Mouse (Mus musculus): ENCODE measurements around the gene Tmem44. TPM values are rescaled to one million over a fixed set of nuclear protein-coding genes. Genes with fewer than 3 reads are reported as not detected.
"Not testable (repeated sequence)": the region's sequence is repeated elsewhere in the genome, so short reads cannot be mapped to it uniquely, and the experiment has no call there.

The Tmem44 gene
- polyA plus RNA-seq, 1 experiment from 2014 or later: 58.7 TPM

DNA sequence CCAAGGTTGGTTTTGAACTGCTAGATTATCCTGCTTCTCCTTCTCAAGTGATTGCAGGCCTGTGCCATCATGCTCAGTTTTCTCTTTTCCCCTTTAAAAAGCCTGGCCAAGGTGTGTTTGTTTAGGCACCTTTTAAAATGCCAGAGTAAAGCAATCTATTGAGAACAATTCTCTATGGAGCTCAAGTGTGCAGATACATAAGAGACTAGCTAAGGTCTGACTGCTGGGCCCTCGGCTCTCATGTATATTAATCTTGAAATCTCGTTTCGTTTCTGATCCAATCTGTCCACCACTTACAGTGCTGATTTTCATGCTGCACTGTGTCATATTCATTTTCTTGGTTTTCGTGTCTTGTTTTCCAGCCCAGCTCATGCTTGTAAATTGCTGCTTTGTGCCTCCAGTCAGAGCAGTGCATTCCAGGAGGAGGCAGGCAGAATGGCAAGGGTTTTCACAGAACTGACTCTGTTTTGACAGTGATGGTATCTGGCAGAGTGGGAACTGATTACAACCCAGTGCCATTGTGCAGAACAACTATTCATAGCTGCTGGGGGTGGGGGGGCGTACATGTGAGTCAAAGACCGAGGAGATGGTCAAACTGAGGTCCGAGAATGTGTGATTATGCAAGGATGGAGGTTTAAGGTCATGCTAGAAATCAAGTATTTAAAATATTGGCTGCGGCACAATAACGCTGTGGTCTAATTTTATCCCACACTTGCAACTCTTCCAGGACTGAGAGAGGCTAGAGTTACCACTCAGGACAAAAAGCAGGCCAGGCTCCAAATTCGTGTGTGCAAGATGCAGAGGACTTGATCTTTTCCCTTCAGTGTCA, 74.8 kb downstream of the Tmem44 start:
- Histone ChIP-seq H3K4me2 (replicated peaks) (no peak overlapping the region), H3K27me3 (no peaks in the 10 kb centered on the region), H3K27ac (peak overlapping the region; percentile 12; the same call in 1 of the 2 replicates), H3K9me3 (replicated peaks) (no peaks in the 10 kb centered on the region; the same call in 1 of the 2 replicates), H3K9ac (no peak overlapping the region), H3K4me3 (no peak overlapping the region), H3K4me1 (0 out of 2 replicates have a peak, but pooled peaks cover 8% of the 10 kb centered on the region), H3K36me3 (no peaks in the 10 kb centered on the region)
- no peak for ATAC-seq (ENCODE audit: low FRiP score)
- WGBS: 66% methylated on average over 10 of the region's 10 CpGs

- Histone ChIP-seq H3K36me3 (no peaks in the 10 kb centered on the region), H3K9ac (no peak overlapping the region), H3K9me3 (replicated peaks) (no peaks in the 10 kb centered on the region; the same call in 1 of the 2 replicates), H3K27me3 (no peaks in the 10 kb centered on the region), H3K4me2 (replicated peaks) (no peak overlapping the region), H3K4me1 (0 out of 2 replicates have a peak, but pooled peaks cover 8% of the 10 kb centered on the region), H3K27ac (no peak overlapping the region), H3K4me3 (no peak overlapping the region)
- no peak for ATAC-seq (ENCODE audit: low FRiP score)
- WGBS: 68% methylated on average over 5 of the region's 5 CpGs
These were observed 78.2 kb downstream of the Tmem44 start for GRCm38 (mm10) chr16:30472447-30472846.

DNA sequence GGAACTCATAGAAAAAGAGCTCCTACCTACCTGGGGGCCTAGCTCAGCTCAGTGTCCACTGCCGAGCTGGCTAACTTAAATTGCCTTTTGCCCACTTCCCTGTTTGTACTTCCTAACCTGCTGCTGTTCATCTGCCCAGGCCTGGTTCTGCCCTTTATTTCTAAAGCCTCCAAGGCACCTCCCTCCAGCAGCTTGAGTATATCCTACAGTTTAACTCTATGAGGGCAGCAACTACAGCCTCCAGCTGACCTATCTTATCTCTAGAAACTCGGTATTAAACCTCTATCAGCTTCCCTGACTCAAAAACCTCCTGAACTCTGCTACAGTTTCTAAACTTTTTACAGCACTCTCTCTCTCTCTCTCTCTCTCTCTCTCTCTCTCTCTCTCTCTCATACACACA, 78.7 kb downstream of the Tmem44 start:
- no peak for ATAC-seq (ENCODE audit: low FRiP score)
- Histone ChIP-seq H3K4me2 (replicated peaks) (no peak overlapping the region), H3K36me3 (no peaks in the 10 kb centered on the region), H3K9ac (no peak overlapping the region), H3K4me1 (0 out of 2 replicates have a peak, but pooled peaks cover 8% of the 10 kb centered on the region), H3K27ac (no peak overlapping the region), H3K4me3 (no peak overlapping the region), H3K9me3 (replicated peaks) (no peaks in the 10 kb centered on the region; the same call in 1 of the 2 replicates), H3K27me3 (no peaks in the 10 kb centered on the region)
- 85% methylated on average over 2 of the region's 2 CpGs for WGBS

DNA sequence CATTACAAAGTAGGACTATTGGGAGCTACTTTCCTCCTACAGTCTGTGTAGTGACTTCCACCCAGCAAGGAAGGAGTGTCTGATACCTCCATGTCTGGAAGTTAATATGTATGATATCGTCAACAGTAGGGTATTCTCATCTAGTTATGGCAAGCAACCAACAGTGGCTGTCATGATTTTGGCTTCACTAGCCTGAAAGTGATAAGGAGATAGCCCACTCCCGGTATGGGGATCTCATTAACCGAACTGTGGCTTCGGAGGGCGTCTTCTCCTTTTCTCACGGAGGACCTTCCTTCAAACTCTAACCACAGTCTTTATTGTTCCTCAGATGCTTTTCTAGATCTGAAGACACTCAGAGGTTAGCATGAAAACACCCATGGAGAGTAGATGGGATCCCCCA, 81.7 kb downstream of the Tmem44 start:
- ATAC-seq (ENCODE audit: low FRiP score): no peak
- Histone ChIP-seq H3K27me3 (no peaks in the 10 kb centered on the region), H3K36me3 (no peaks in the 10 kb centered on the region), H3K4me2 (replicated peaks) (no peak overlapping the region), H3K4me1 (no peaks in the 10 kb centered on the region), H3K4me3 (no peak overlapping the region), H3K9me3 (replicated peaks) (no peaks in the 10 kb centered on the region; the same call in 1 of the 2 replicates), H3K27ac (no peak overlapping the region), H3K9ac (no peak overlapping the region)
- WGBS: 96% methylated on average over 6 of the region's 6 CpGs

DNA sequence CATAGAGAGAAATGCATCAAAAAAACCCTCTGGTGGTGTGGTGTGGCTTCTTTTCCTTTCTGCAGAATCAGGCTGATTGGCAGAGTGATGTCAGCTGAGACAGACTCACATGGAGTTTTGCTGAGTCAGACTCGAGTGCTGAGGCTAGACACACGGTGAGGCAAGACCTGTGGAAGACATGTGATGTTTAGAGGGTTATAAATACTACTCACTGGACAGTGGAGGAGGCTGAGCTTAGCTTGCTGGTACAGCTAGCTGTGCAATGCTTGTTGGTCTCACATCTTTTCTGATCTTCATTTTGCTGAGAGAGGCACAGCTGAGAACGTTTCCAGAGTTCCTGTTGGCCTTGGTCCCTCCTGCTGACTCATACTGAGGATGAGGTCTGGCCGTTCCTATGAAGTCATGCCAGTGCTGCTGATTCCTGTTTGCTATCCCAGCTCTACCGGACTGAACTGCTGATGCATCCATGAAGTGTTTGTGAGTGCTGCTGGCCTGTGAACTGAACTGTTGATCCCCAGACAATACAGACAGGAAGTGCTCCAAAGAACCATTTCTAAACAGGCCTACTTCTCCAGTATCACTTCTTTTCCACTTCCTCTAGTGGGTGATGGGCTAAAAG, 84.9 kb downstream of the Tmem44 start:
- Histone ChIP-seq H3K4me1 (no peaks in the 10 kb centered on the region), H3K4me3 (no peak overlapping the region), H3K4me2 (replicated peaks) (no peak overlapping the region), H3K27me3 (no peaks in the 10 kb centered on the region), H3K27ac (no peak overlapping the region), H3K9me3 (replicated peaks) (0 out of 2 replicates have a peak, but pooled peaks cover 5% of the 10 kb centered on the region), H3K9ac (no peak overlapping the region), H3K36me3 (no peaks in the 10 kb centered on the region)
- no peak for ATAC-seq (ENCODE audit: low FRiP score)
- WGBS: 72% methylated on average over 5 of the region's 5 CpGs

- H3K4me2 ChIP-seq (replicated peaks); H3K4me3 ChIP-seq: not testable (repeated sequence)
- WGBS: 92% methylated on average over 3 of the region's 3 CpGs
These were observed 85.9 kb downstream of the Tmem44 start for GRCm38 (mm10) chr16:30464742-30465141.

More at GRCm38 (mm10) chr16:30464742-30465141, 85.9 kb downstream of the Tmem44 start:
- not testable (repeated sequence) for H3K4me1 ChIP-seq; H3K36me3 ChIP-seq; H3K27ac ChIP-seq; ATAC-seq (ENCODE audit: low FRiP score); H3K9me3 ChIP-seq (replicated peaks); H3K9ac ChIP-seq; H3K27me3 ChIP-seq

Other genes with a start within 250 kb of the Tmem44 start
- gene Gp5, start 240.1 kb downstream of the Tmem44 start, polyA plus RNA-seq (2016; fragmentation: Nextera tagmentation; extraction: Ambion mirVana): 1.4 and 1.6 TPM in 2 replicates
- 14.6 and 14.8 TPM in 2 replicates for gene Atp13a3, start 144.9 kb downstream of the Tmem44 start, polyA plus RNA-seq (2016; fragmentation: Nextera tagmentation; extraction: Ambion mirVana)
- 69.4 and 75.7 TPM in 2 replicates for gene Lsg1, start 36.8 kb upstream of the Tmem44 start, polyA plus RNA-seq (2016; fragmentation: Nextera tagmentation; extraction: Ambion mirVana)
- 17.5 and 17.6 TPM in 2 replicates for gene Fam43a, start 48.9 kb upstream of the Tmem44 start, polyA plus RNA-seq (2016; fragmentation: Nextera tagmentation; extraction: Ambion mirVana)

Data from hindbrain, embryonic 12.5 days (tissue).